Mouse (Mus musculus) stomach, postnatal 0 days (tissue): ENCODE results near the gene Klrc1.

Experiments used
- CTCF ChIP-seq: IDR thresholded peaks from 2 replicates; pipeline ENCODE4 v1.5.1; 2016; ENCODE audit warnings: antibody characterized with exemption, low read depth, mild to moderate bottlenecking, moderate library complexity
- EP300 ChIP-seq: optimal IDR thresholded peaks from 2 replicates; pipeline ENCODE3; 2016; ENCODE audit warnings: antibody characterized with exemption

DNA sequence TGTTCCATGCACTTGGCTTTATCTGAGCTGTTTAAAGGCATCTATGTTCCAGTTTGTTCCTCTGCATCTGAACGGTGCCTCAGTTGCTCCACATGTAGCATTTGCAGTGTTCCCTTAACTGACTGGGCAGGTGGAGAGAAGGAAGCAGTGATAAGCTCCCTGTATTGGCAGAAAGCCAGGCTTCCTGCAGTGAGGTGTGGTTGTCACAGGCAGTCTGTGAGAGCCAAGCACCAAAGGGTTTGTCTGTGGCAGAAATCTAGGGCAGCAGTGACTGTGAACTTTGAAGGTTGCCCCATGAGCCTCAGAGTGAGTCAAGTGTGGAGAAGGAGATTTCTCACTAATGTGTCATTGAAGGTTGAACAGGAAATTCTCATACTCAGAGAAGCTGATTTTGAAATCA lies 1.6 kb upstream of the Klrc1 start:
- TF ChIP-seq CTCF, result no peak
- no peak for TF ChIP-seq EP300
